Mouse (Mus musculus) urinary bladder, postnatal 25 days (tissue): ENCODE measurements around the gene Coch.
"Not testable (repeated sequence)": the region's sequence is repeated elsewhere in the genome, so short reads cannot be mapped to it uniquely, and the experiment has no call there.

ENCODE experiments used
- DNase-seq: peaks from one replicate; pipeline ENCODE4 v3.0.0; 2022; ENCODE audit warnings: low spot score

Gene Coch

DNA sequence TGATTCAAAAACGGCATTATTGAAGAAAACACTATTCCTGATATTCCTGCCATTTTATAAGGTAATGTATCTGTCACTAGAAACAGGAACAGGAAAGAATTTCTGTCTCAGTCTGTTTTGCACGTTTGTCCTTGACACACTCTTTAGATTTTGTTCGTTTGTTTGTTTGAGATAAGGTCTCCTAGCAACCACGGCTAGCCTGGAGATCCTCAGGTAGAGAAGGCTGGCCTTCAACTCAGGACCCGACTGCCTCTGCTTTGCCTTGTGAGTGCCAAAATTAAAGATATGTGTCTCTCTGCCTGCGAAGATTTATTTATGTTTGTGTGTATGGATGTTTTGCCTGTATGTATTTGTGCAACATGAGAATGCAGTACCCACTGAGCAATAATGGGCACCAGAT, 48.7 kb downstream of the Coch start:
- DNase-seq: no peak

DNA sequence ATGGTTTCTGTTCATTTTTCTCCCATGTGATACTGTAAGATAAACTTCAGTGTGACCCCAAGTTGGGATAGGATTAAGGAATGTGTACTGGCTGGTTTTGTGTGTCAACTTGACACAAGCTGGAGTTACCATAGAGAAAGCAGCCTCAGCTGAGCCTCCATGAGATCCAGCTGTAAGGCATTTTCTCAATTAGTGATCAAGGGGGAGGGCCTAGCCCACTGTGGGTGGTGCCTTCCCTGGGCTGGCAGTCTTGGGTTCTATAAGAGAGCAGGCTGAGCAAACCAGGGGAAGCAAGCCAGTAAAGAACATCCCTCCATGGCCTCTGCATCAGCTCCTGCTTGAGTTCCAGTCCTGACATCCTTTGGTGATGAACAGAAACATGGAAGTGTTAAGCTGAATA, 56.3 kb downstream of the Coch start:
- DNase-seq: not testable (repeated sequence)
